Mouse (Mus musculus) layer of hippocampus, adult 11-12 months (tissue): ENCODE measurements around the gene Olfr279.
A peak's percentile ranks its signal among the peaks of the same experiment; 100 is the strongest.

Experiments
- DNase-seq: peaks from one replicate; pipeline ENCODE4 v3.0.0; 2022; ENCODE audit warnings: low spot score

Olfr279 gene

GRCm38 (mm10) chr15:98492102-98492501 lies at the start of gene Olfr279:
Gene Olfr279, plus strand, starts transcription at chr15:98492402.
- no peak for DNase-seq

DNA sequence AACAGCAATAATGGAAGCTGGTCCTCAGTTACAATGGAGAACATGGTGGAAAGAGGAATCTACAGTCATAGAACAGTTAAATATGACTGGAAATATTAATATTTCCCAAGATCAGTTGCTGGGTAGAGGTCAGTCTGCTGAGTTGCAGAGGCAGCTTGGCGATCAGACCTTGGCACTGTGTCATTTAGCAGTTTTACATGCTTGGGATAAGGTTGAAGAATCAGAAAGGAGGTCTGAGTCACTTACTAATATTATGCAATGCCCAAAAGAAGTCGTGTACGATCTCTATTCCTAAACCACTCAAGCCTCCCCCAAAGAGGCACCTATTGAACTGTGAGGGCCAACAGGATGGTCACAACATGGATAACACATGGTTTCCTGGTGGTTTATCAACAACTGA lies 47.6 kb upstream of the Olfr279 start:
- no peak for DNase-seq

DNA sequence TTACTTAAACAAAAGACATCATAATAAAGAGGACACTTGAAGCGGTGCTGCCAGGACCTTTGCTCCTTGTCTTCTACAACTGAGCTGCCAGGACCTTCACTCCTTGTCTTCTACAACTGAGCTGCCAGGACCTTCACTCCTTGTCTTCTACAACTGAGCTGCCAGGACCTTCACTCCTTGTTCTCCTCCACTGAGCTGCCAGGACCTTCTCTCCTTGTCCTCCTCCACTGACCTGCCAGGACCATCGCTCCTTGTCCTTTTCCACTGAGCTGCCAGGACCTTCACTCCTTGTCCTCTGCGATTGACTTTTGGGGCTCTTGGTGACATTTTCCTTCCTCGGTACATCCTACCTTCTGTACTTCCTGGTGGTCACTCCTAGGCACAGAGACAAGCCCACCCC lies 43.7 kb upstream of the Olfr279 start:
- DNase-seq = peak; percentile 3

DNA sequence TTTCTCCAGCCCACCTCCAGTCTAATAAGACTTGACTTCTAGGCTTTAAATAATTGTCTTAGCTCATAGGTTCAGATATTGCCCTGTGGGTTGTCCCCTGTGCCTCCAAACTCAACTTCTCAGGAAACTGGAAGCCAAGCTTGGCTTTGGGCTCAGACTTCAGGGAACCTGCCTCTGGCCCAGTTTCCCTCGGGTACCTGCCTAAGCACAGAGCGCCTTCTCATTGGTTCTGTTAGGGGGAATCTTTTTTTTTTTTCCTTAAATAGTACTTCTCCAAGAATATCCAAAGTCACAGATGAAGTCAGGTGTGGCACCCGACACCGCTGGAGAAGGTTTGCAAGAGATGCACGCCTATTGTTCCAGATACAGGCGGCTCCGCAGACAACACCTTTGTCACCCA lies 39.9 kb upstream of the Olfr279 start, which contains the start of gene Olfr281:
Gene Olfr281 (plus strand): TSS at position 301 of the 400 bp plus-strand sequence.
- DNase-seq = no peak

DNA sequence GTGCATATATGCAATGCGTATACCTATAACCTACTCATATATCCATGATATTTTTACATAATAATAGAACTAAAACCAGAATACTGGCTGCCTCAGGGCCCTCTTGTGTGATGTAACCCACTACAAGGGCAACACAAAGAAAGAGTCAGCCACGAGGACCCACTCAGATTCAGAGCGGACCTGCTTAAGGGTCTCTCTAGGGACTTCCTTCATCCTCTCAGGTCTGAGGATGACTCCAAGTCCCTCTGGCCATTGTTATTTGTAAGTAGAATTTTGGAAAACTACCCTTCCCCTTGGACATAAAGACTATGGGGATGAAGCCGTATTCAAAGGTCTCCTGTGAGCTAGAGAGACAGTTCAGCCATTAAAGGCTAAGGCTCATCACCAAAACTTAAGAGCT lies 22.6 kb upstream of the Olfr279 start, which contains the start of gene OR5BS1P:
Gene OR5BS1P (plus strand): TSS at position 301 of the 400 bp plus-strand sequence.
- DNase-seq = no peak

DNA sequence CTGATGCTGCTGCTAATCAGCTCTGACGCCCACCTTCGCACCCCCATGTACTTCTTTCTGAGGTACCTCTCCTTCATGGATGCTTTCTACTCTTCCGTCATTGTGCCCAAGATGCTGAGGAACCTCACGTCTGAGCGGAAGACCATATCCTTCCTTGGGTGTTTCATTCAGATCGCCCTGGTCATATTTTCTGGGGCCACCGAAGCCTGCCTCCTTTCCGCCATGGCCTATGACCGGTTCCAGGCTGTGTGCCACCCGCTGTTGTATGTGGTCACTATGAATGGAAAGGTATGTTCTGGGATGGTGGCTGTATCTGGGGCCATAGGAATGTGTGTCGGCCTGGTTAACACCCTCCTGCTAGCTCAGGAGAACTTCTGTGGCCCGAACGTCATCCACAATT lies 20.7 kb upstream of the Olfr279 start:
- no peak for DNase-seq

- DNase-seq = no peak
Measured at GRCm38 (mm10) chr15:98474958-98475357, 17.2 kb upstream of the Olfr279 start.

DNA sequence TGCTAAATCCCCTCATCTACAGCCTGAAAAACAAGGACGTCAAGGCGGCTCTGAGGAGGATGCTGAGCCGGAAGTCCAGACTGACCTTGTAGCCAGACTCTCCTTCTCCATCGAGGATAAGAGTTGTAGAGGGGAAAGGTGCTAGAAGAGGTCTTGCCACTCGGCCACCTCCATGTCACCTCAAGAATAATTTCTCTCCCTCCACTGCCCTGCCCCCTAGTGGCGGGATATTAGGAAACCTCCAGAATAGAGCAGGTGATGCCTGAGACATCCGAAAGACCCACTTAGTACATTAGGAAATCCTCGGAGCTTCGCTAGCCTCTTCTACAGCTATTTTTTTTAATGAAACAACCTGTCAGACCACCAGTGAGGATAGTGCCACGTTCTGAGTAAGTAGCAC lies 16.8 kb upstream of the Olfr279 start:
- peak; percentile 18 for DNase-seq

GRCm38 (mm10) chr15:98476281-98476680 lies 15.9 kb upstream of the Olfr279 start:
- no peak for DNase-seq

- DNase-seq = no peak
Measured at GRCm38 (mm10) chr15:98479568-98480102, 12.6 kb upstream of the Olfr279 start.

DNA sequence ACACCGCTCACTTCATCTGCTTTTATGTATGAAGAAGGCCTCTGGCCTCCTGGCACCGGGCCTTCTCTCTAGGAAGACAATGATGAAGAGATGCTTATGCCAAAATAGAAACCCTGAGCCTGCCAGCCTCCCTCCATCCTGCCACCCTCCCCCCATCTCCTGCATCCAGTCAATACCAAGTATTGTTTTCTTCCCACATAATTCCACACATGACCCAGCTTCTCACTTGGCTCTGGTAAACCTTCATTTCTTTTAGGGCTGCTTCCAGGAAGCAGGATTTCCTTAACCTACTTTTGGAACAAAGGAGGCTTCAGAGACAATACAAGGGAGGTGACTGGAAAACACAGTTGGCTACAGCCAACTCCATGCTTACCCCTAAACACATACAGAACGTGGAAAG lies 9.5 kb upstream of the Olfr279 start, which contains the start of gene Lalba:
Gene Lalba (minus strand): TSS at position 21 of the 400 bp plus-strand sequence.
- no peak for DNase-seq

DNA sequence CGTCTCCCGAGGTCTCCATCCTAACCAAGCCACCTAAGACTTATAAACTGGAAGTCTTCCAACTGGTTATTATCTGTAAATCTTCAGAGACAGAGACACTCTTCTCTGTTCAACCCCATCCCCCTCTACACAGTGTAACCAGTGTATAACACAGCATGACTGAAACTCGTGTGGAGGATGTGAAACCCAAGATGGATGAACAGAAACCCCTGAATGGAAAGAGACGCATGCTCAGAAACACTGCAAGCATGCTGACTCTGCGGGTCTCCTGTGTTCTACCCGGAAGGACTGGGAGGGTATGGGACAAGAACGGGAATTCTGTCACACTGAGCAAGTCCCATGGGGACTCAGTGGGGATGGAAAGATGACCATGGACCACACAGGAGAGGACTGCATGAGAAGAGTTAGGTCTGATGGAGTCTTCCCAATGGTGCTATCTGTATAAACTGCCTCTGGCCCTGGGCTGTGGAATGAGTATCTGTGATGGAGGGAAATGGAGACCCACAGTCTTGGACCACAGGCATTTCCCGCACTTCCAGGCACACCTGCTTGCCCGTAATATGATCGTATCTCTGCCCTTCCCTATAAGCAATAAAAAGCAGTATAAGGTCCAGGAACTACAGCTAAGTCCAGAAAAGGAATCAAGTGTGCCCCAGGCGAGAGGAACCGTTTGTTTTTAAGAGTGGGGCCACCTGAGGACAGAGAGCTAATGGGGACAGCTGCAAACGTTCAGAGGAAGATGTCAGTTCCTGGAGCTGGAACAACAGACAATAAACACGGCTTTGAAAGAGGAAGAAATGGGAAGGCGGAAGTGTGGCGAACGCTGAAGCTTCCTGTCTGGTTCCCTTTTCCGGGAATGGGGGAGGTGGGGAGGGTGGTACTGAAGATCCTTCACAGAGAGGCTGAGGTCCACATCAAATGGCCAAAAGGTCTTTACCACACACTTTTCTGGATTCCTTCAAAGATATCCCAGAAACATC lies 8.0 kb upstream of the Olfr279 start:
- DNase-seq = peak; percentile 28

DNA sequence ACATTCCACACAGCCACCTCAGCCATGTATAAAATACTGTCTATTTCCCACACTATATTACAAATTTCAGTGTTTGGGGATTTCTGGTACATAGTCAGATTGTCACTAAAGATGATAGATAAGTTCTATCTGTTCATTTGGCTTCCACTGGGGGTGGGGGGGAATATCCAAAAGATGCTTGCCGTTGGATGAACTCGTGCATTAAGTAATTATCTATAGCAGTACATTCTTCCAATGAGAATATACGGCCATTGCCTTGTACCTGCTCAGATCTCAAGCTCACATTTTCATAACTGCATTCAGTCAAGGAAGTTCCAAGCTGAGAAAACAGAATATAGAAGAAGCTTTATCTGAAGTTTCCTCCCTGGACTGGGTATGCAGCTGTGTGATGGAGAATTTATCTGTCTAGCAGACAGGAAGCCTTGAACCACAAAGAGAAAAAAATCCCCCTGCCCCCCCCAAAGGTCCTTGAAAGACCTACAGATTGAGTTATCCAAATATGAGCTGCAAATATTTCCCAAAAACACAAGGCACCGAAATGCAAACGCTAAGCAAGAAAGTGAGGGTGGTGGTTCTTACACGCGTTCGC lies 5.7 kb upstream of the Olfr279 start:
- DNase-seq = no peak

GRCm38 (mm10) chr15:98491332-98491731 lies 870 bp upstream of the Olfr279 start:
- no peak for DNase-seq

DNA sequence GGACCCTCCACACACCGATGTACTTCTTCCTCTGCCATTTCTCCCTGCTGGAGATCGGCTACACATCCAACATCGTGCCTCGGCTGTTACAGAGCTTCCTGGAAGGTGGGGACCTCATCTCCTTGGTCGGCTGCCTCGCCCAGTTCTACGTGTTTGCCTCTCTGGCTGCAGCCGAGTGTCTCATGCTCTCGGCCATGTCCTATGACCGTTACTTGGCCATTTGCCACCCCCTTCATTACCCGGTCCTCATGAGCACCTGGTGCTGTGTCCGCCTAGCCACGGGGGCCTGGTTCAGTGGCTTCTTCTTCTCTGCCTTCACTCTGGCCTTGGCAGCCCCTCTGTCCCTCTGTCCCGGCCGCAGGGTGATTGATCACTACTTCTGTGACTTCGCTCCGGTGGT lies 5.4 kb downstream of the Olfr279 start:
- no peak for DNase-seq

DNA sequence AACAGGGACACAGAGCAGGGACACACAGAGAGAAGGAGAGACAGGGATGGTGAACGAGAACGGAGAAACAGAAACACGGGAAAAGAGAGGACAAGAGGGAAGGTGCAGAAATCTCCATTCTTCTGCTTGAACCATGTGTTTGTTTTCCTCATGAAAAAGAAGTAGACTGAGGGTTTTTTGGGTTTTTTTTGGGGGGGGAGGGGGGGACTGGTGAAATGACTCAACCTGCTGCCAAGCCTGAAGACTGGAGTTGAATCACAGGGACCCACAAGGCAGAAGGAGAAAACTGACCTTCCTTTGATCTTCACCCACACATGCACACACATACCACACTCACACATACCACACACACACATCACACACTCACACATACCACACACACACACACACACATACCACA lies 11.1 kb downstream of the Olfr279 start:
- DNase-seq = no peak

GRCm38 (mm10) chr15:98504514-98504913 lies 12.3 kb downstream of the Olfr279 start:
- peak; percentile 71 for DNase-seq

- DNase-seq = no peak
Measured at GRCm38 (mm10) chr15:98506253-98506957, 14.2 kb downstream of the Olfr279 start.

GRCm38 (mm10) chr15:98507321-98507720 lies 15.1 kb downstream of the Olfr279 start:
- no peak for DNase-seq

- no peak for DNase-seq
Measured at GRCm38 (mm10) chr15:98509387-98509786, 17.2 kb downstream of the Olfr279 start.

DNA sequence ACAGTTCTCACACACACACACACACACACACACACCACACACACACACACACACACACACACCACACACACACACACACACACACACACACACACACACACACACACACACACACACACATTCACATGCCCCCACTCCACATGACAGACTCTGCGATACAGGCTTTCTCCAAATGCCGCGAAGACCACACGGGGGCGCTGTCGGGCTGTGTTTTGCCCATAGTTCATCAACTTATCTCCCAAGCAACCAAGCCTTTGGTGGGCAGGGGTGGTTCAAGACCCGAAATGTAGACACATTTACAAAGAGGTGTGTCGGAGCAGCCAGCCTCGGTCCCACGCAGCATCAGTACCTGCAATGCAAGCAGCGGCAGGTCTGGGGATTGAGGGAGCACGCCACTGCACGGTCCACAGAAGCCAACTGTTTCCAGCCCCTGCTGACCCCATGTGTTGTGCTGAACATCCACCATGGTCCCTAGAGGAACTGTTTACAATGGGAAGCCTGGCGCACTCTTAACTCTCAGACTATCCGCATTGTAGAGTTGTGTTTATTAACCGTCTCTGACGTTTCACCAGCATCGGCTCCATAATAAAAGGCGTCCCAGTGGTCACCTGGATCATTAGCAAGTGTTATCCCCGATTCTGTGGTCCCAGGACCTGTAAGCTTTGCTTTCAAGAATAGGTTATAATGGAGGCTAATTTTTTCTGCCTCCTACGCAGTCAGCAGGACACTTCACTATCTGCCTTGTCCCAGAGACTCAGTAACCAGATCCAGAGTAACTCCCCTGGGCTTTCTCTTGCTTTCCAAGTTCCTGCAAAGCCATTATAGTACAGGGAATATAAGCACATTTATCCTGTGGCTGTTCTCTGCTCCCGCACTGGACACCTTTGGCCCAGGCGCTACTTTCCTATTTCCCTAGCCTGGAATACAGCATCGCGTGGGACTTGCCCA lies 18.5 kb downstream of the Olfr279 start:
- DNase-seq = peak; percentile 80
